Mouse (Mus musculus) brain, embryonic 14.5 days (tissue): ENCODE measurements at regions not wholly inside any gene's neighbourhood (a gene's known extent, or its start where the extent isn't known, plus 50 kb on each side); places are given as distances from the start of the nearest gene placed in this dataset.

Source experiments
- DNase-seq: peaks from one replicate; pipeline ENCODE4 v3.0.0-alpha.2; 2011; ENCODE audit warnings: low read depth
- CTCF ChIP-seq: fragments of 200-500 bp; IDR thresholded peaks from 2 replicates; pipeline ENCODE4 v1.5.1; 2012; ENCODE audit warnings: inconsistent platforms, mild to moderate bottlenecking, moderate library complexity, borderline replicate concordance; ENCODE audit not compliant: insufficient read depth, insufficient read length; ENCODE audit errors: extremely low read depth
- POLR2A ChIP-seq: fragments of 200-500 bp; IDR thresholded peaks from 2 replicates; pipeline ENCODE4 v1.6.1; 2012; ENCODE audit warnings: mild to moderate bottlenecking, inconsistent platforms, borderline replicate concordance; ENCODE audit not compliant: poor library complexity, insufficient read depth, insufficient read length, severe bottlenecking; ENCODE audit errors: extremely low read depth

DNA sequence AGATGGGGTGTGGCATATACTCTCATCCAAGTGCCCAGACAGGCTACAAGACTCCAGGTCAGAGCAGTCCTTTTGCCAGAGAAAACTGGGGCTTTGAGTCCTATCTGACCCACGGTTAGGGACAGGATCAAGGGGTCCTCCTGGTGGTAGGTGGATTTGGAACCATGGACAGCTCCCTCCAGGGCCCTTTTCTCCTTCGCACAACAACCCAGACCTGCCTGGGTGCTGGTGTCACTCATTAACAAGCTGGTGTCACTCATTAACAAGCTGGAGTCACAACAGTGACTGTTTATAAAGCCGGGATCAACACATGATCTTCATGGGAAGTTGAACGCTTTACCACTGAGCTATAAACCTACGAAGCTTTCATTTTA lies 108.5 kb upstream of the Thy1 start:
- DNase-seq, result no peak
- TF ChIP-seq CTCF (no peak), POLR2A (no peak)

DNA sequence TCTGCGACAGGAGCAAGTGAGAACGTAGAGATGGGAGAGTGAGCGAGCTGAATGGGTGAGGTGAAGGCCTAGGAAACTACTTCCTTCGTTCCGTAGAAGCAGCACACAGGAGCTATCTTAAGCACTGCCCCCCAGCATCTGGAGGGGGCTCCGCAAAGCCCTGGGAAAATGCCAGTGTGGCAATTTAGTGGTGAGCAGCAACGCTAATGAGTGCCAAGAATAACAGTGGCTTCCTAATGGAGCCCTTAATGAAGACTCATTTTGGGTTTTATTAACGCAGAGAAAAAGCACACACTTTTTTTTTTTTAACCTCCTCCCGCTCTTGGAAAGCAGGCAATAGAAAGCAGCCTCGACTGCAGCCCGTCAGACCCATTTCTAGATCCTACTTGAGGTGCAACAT lies 103.8 kb upstream of the Thy1 start:
- peak; percentile 88 for DNase-seq
- TF ChIP-seq CTCF, result no peak
- no peak for TF ChIP-seq POLR2A

DNA sequence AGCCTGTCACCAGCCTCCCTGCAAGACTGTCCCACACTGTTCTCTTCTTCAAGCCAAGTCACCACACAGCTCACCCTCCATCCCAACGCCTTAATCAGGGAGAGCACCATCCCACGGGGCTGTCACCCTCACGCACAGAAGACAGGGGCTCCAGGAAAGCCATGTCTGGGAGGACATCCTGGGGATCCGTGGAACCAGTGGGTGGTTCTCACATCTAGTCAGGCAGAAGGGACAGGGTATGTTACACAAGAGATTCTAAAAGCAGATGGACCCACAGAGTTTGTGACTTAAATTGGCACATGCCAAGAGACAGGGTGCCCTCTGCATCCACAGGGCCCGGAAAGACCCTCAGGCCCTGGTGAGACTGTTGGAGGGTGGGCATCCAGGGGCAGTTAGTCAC lies 101.0 kb upstream of the Thy1 start:
- no peak for TF ChIP-seq POLR2A
- no peak for TF ChIP-seq CTCF
- no peak for DNase-seq

DNA sequence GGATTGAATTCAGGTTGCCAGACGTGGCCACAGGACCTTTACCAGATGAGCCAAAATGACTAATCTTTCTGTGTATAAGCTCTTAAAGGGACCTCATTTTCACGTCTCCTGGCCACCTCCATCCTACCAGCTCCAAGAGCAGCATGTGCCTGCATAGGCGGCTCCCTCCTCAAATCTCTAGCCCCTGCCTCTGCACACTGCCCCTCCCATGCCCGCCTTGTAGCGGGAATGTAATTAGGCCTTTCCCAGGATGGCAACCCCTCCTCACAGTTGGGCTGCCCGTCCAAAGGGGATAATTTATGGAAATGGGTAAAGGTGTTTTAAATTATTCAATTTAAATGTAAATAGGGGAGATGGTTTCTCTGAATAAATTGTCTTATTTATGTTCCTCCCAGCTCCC lies 99.7 kb upstream of the Thy1 start:
- peak; percentile 73 for DNase-seq

DNA sequence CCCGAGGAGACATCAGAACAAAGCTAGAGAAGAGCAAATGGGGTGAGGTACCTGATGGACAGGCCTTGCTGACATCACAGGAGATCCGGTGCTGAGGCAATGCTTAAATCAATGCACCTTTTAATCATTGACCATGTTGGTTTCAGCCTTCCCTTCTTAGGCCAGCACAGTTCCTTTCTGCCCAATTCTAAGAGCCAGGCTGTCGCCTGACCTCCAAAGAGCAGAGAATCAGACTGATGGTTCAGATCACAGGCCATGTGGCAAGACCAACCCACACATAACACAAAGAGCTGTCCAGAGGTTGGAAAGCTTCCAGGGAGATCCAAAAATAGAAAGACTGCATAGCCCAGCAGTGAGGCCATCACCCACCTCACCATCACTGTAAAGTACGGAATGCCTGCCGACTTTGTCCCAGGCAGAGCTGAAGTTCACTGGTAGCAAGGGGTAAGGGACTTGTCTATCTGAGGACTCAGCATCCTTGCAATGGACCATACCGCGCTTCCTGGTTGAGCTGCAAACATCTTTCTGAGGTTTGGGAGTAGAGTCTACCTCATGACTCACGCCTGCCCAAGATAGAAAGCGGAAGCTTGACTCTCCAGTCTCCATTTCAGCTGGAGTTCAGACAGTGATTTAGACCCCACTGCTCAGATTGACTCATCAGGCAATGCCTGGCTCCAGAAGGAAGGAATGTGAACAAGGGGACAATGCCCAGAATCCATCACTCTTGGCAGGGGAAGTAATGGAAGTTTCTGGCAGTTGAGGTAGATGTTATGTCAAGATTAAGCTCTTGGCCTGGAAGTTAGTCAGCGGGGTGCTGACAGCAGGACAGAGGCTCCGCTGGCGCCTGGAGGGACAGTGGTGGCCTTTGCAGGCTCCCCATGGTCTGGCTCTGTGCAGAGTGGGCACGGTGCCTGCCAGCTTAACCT lies 98.1 kb upstream of the Thy1 start:
- TF ChIP-seq POLR2A, result no peak
- peak; percentile 41 for DNase-seq

More for the DNA sequence above, 99.7 kb upstream of the Thy1 start:
- TF ChIP-seq CTCF, result no peak
- TF ChIP-seq POLR2A, result no peak

DNA sequence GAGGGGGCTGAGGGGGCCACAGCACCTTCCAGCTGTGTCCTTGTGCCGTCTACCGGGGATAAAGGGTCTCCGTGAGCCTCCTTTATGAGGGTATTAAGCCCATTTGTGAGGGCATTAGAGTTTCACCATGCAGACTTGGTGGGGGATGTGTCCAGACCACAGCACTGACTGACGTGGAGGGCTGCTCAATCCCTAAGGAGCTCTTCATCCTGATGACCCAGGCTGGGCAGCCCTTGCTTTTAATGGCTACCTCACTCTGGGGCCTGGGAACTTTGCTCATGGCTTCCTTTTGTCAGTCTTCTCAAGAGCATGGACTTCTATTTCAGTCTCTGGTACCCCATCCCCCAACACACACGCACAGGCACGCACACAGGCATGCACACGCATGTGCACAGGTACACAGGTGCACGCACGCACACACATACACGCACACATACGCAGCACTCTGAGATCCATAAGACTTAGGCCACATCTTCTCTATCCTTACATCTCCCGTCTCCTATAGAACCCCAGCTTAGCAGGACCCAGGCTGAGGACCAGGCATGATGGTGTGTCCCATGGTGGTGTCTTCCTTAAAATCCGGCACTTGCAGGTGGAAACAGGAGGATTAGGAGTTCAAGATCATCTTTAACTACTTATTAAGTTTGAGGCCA lies 97.1 kb upstream of the Thy1 start:
- TF ChIP-seq POLR2A (no peak), CTCF (no peak)
- DNase-seq, result no peak

DNA sequence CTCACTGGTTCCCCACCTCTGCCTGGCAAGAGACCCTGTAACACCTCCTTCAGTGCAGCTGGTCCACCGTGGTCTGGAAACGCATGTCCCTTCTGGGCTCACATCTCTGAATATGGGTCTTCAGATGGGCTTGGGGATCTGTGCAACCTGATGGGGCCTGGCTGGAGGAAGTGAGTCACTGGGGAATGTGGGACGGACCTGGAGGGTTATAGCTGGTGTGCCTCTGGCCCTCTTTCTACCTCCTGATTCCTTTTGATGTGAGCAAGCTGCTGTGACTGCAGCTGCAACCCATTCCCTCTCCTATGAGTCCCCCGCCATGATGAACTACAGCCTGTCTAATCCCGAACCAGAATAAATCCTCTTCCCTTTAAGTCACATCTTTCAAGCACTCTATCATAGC lies 96.1 kb upstream of the Thy1 start:
- no peak for DNase-seq
- TF ChIP-seq CTCF (no peak), POLR2A (no peak)

DNA sequence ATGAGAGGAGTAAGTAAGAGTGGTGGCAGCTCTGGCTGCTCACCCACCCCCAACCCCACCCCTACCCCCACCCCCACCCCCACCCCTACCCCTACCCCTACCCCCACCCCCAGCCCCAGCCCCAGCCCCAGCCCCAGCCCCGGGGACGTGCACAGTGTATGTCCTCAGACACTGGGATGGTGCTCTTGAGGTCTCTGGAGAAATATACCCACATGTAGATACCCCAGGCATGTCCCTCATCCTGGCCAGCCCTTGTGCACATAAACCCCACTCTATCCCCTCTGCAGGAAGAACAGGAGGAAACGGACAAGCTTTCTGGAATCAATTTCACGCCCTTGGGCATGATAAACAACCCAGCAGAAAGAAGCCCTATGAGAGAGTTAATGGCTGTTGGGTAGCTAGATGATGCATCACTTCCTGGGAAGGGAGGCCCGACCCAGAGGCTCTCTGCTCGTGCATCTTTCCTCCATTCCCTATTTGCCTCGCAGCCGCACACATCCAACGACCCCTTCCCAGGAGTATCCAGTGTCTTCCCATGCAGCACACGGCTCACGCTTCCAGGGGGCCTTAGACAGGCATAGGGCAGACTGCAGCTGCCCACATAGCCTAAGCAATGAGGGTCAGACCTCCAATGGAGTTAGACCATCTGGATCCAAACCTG lies 95.6 kb upstream of the Thy1 start:
- TF ChIP-seq CTCF (no peak), POLR2A (no peak)
- DNase-seq, result no peak

DNA sequence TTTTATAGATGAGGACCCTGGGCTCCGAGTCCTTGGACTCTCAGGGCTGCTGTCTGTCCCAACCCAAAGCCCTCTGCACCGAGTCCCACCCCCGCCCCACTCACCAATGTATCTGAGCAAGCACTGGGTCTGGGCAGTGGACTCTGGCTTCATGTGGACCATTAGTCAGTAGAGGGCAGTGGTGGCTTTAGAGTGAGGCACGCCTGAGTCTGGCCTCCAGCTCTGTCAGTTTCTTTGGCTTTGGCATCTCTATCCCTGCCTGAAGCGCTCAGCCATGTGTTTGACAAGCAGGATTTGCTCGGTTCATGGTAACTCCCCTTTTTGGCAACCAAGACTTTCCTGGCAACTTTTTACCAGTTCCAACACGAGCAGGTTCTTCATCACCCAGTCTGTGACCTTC lies 90.1 kb upstream of the Thy1 start:
- no peak for TF ChIP-seq POLR2A
- peak; percentile 40; the same call in 1 of the 2 replicates for TF ChIP-seq CTCF
- DNase-seq, result peak; percentile 74

DNA sequence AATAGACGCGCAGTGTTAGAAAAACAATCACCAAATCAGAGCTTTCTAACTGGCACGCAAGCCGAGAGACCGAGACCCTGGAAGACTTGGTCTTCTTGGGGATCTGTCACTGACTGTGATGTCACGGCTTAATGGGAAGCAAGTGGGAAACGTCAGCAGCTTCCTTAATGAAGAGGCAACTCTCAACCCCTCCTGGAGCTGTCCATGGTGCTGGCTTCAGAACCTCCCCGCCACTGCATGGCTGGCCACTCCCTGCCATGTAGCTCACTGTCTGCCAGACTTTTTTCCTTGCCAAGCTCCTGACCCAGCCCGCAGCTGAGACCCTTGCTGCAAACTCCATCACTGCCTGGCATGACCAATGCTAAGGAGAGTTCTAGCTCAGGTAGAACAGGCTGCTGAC lies 83.6 kb upstream of the Thy1 start:
- DNase-seq, result peak; percentile 60
- no peak for TF ChIP-seq CTCF
- no peak for TF ChIP-seq POLR2A

DNA sequence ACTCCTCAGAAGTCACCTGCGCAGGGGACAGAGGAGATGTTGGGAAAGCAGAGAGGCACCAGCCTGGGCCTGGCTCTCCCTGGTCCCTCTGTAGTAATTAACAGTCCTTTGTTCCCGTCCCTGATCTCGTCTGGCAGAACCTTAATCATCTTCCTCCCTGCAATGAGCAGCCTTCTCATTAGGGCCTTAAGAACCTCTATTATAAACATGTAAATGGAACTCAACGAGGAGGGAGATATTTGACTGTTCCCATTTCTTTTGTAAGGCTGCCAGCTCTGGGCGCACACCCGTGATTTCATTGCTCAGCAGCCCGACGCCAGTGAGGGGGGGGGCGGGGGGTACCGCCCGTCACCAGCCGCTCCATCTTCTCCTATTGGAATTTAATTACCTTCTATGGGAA lies 81.8 kb upstream of the Thy1 start:
- TF ChIP-seq POLR2A, result no peak
- TF ChIP-seq CTCF, result no peak

More for the DNA sequence above, 81.8 kb upstream of the Thy1 start:
- DNase-seq, result peak; percentile 96
